Mouse (Mus musculus): ENCODE measurements around the gene B4galt5.

DNA sequence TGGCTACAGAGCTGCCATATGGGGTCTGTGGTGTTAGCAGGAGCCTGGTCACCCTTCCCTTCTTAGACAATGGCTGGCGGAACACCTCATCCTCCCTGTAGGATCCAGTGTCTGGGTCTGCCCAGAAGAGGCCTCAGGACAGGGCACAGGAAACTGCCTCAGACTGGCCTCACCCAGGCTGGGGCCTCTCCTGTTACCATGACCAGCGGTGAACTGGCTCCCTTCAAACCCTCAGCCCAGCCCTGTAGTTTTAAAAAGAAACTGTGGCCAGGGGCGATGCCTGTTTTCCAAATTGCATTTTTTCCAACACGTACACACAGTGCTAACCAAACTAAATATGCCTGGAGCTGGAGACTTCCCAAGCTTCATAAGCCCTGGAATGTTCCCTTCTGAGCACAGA lies 87.9 kb downstream of the B4galt5 start:
- TF ChIP-seq CTCF (conservative IDR thresholded peaks at IDR 0.05; ENCODE audit: low read length) (no peak), NANOG (IDR thresholded peaks at IDR 0.05; ENCODE audit: borderline replicate concordance, low read length) (no peak), POU5F1 (IDR thresholded peaks at IDR 0.05; ENCODE audit: borderline replicate concordance, low read length) (no peak)

Data from E14TG2a.4 (cell line).